Mouse (Mus musculus) heart, postnatal 14 days (tissue): Measurements from ENCODE around the gene Zfp354a. TPM values are rescaled to one million over a fixed set of nuclear protein-coding genes. Genes with fewer than 3 reads are reported as not detected.
A peak's percentile ranks its signal among the peaks of the same experiment; 100 is the strongest.
"Not testable (repeated sequence)": the region's sequence is repeated elsewhere in the genome, so short reads cannot be mapped to it uniquely, and the experiment has no call there.

Experiments used
- DNase-seq, 2 experiments: peaks; one replicate each; pipeline ENCODE4 v3.0.0; 2021 to 2022
- intact Hi-C: fragments of 180-260 bp; cut with DNase I; formaldehyde crosslinking; loops from one replicate; pipeline ENCODE4 v1.15.1; 2025
- long read RNA-seq, 2 experiments: library from polyadenylated mRNA; stranded (forward); transcript quantifications; one replicate each; pipeline ENCODE4 v2.0.0; 2021
- total RNA-seq, 2 experiments: library from RNA; stranded (reverse); gene quantifications; 2 replicates each; pipeline ENCODE4 v1.2.3; 2021

Zfp354a gene
- 1 to 10 TPM; 1.7 to 2.1 TPM for total RNA-seq
- long read RNA-seq, experiment 1, partial matches to known transcripts = 0 of 2 reads
- long read RNA-seq, experiment 1, other reads (novel, unspliced or antisense) = 2 of 2 reads
- long read RNA-seq, experiment 2, partial matches to known transcripts = 0 of 2 reads
- long read RNA-seq, experiment 2, other reads (novel, unspliced or antisense) = 0 of 2 reads

GRCm38 (mm10) chr11:51059151-51059571 lies at the start of gene Zfp354a:
Zfp354a (plus strand) TSS chr11:51059257.
- intact Hi-C loops = loop anchor here (5.0 to 10.0 kb wide), 2 partner anchors 127 to 234 kb away; partner anchors contain the start of genes Zfp354b and Zfp354c
- peak; percentile 72 to 73 for DNase-seq

- peak; percentile 11 to 40 for DNase-seq
- intact Hi-C loops = no loop called here
These were observed 47.2 kb upstream of the Zfp354a start for GRCm38 (mm10) chr11:51011821-51012220.

- intact Hi-C loops = no loop called here
These were observed 45.1 kb upstream of the Zfp354a start, which contains the start of gene Olfr54 for GRCm38 (mm10) chr11:51013936-51014335. Olfr54 (plus strand) TSS chr11:51014236.

GRCm38 (mm10) chr11:51016341-51016740 lies 42.7 kb upstream of the Zfp354a start:
- intact Hi-C loops = no loop called here
- DNase-seq = no peak

More at GRCm38 (mm10) chr11:51013936-51014335, 45.1 kb upstream of the Zfp354a start, which contains the start of gene Olfr54:
- DNase-seq = no peak

- intact Hi-C loops = not testable (repeated sequence)
These were observed 32.2 kb upstream of the Zfp354a start for GRCm38 (mm10) chr11:51026811-51027210.

GRCm38 (mm10) chr11:51029381-51029780 lies 29.7 kb upstream of the Zfp354a start:
- DNase-seq, intact Hi-C loops: not testable (repeated sequence)

More at GRCm38 (mm10) chr11:51026811-51027210, 32.2 kb upstream of the Zfp354a start:
- DNase-seq = not testable (repeated sequence)

GRCm38 (mm10) chr11:51030225-51030624 lies 28.8 kb upstream of the Zfp354a start:
- intact Hi-C loops = no loop called here
- no peak for DNase-seq

- peak; percentile 4 to 43 for DNase-seq
These were observed 26.2 kb upstream of the Zfp354a start for GRCm38 (mm10) chr11:51032851-51033250.

GRCm38 (mm10) chr11:51034141-51034540 lies 24.9 kb upstream of the Zfp354a start:
- intact Hi-C loops, DNase-seq: not testable (repeated sequence)

More at GRCm38 (mm10) chr11:51032851-51033250, 26.2 kb upstream of the Zfp354a start:
- intact Hi-C loops = loop anchor here (1.0 kb wide), 1 partner anchor 93 kb away; no protein-coding TSS in a partner anchor

- intact Hi-C loops = no loop called here
- DNase-seq = peak in 1 of 2 experiments; percentile 32
These were observed 23.1 kb upstream of the Zfp354a start for GRCm38 (mm10) chr11:51035951-51036350.

GRCm38 (mm10) chr11:51044776-51045175 lies 14.3 kb upstream of the Zfp354a start:
- DNase-seq, intact Hi-C loops: not testable (repeated sequence)

GRCm38 (mm10) chr11:51047809-51048208 lies 11.2 kb upstream of the Zfp354a start, which contains the start of gene Olfr1375:
Olfr1375 (plus strand) TSS chr11:51048109.
- intact Hi-C loops, DNase-seq: not testable (repeated sequence)

- no peak for DNase-seq
- intact Hi-C loops = loop anchor here (10.0 kb wide), 1 partner anchor 227 kb away; the partner anchor contains the start of gene Zfp354c
These were observed 7.4 kb upstream of the Zfp354a start for GRCm38 (mm10) chr11:51051678-51052077.

- intact Hi-C loops = loop anchor here (10.0 kb wide), 1 partner anchor 228 kb away; the partner anchor contains the start of gene Zfp354c
- no peak for DNase-seq
These were observed 5.8 kb upstream of the Zfp354a start for GRCm38 (mm10) chr11:51053230-51053629.

- DNase-seq = no peak
- intact Hi-C loops = loop anchor here (5.0 to 10.0 kb wide), 2 partner anchors 127 to 235 kb away; partner anchors contain the start of genes Zfp354b and Zfp354c
These were observed 583 bp downstream of the Zfp354a start for GRCm38 (mm10) chr11:51059640-51060039.

GRCm38 (mm10) chr11:51060981-51061380 lies 1.9 kb downstream of the Zfp354a start:
- no peak for DNase-seq
- intact Hi-C loops = no loop called here

- intact Hi-C loops = no loop called here
These were observed 4.2 kb downstream of the Zfp354a start for GRCm38 (mm10) chr11:51063276-51063675.

GRCm38 (mm10) chr11:51063841-51064240 lies 4.8 kb downstream of the Zfp354a start:
- DNase-seq = no peak
- intact Hi-C loops = no loop called here

More at GRCm38 (mm10) chr11:51063276-51063675, 4.2 kb downstream of the Zfp354a start:
- no peak for DNase-seq

- no peak for DNase-seq
- intact Hi-C loops = no loop called here
These were observed 25.5 kb downstream of the Zfp354a start for GRCm38 (mm10) chr11:51084527-51084926.

- no peak for DNase-seq
- intact Hi-C loops = no loop called here
These were observed 26.2 kb downstream of the Zfp354a start for GRCm38 (mm10) chr11:51085269-51085668.

GRCm38 (mm10) chr11:51107261-51107660 lies 48.2 kb downstream of the Zfp354a start:
- intact Hi-C loops = no loop called here

More at GRCm38 (mm10) chr11:51107261-51107660, 48.2 kb downstream of the Zfp354a start:
- DNase-seq = peak in 1 of 2 experiments; percentile 2
